Mouse (Mus musculus): ENCODE measurements around the gene En2. TPM values are rescaled to one million over a fixed set of nuclear protein-coding genes. Genes with fewer than 3 reads are reported as not detected.

En2 gene
- 0.07 and 0.13 TPM in 2 replicates for polyA plus RNA-seq (2015; fragmentation: Nextera tagmentation; extraction: Ambion mirVana)

- peaks cover 29% of the 10 kb centered on the region for H3K4me1 ChIP-seq (ENCODE audit: insufficient read depth, low read length)
- H3K4me2 ChIP-seq (replicated peaks; ENCODE audit: low read depth, low read length): peak within 1 kb of the TSS; percentile 93
- no peak within 1 kb of the TSS for H3K27ac ChIP-seq (ENCODE audit: low read length)
- peak within 1 kb of the TSS; percentile 35; the same call in 1 of the 2 replicates for H3K9ac ChIP-seq (replicated peaks; ENCODE audit: low read length)
- ATAC-seq (ENCODE audit: low FRiP score, low TSS enrichment): peak; percentile 61
- no peaks in the 10 kb centered on the region for H3K36me3 ChIP-seq (ENCODE audit: insufficient read depth, low read length)
- no peaks in the 10 kb centered on the region for H3K9me3 ChIP-seq (ENCODE audit: low read length)
- H3K4me3 ChIP-seq (ENCODE audit: low read length): peak within 1 kb of the TSS; percentile 52
- WGBS: under 1% methylated on average over 71 of the region's 113 CpGs
- peaks cover 96% of the 10 kb centered on the region for H3K27me3 ChIP-seq (ENCODE audit: insufficient read depth, low read length)
Measured at GRCm38 (mm10) chr5:28165358-28166255, at the start of gene En2. En2 (plus strand) TSS chr5:28165694.

GRCm38 (mm10) chr5:28117251-28117880, 48.1 kb upstream of the En2 start:
- H3K9me3 ChIP-seq (ENCODE audit: low read length): no peaks in the 10 kb centered on the region
- H3K4me1 ChIP-seq (ENCODE audit: insufficient read depth, low read length): no peaks in the 10 kb centered on the region
- no peak overlapping the region for H3K9ac ChIP-seq (replicated peaks; ENCODE audit: low read length)
- 7% methylated on average over 13 of the region's 13 CpGs for WGBS
- no peak overlapping the region for H3K4me2 ChIP-seq (replicated peaks; ENCODE audit: low read depth, low read length)
- H3K4me3 ChIP-seq (ENCODE audit: low read length): no peak overlapping the region
- H3K27ac ChIP-seq (ENCODE audit: low read length): no peak overlapping the region
- H3K36me3 ChIP-seq (ENCODE audit: insufficient read depth, low read length): no peaks in the 10 kb centered on the region
- H3K27me3 ChIP-seq (ENCODE audit: insufficient read depth, low read length): peaks cover 59% of the 10 kb centered on the region
- ATAC-seq (ENCODE audit: low FRiP score, low TSS enrichment): no peak

- Histone ChIP-seq H3K9ac (replicated peaks; ENCODE audit: low read length) (no peak overlapping the region), H3K27ac (ENCODE audit: low read length) (no peak overlapping the region), H3K36me3 (ENCODE audit: insufficient read depth, low read length) (no peaks in the 10 kb centered on the region), H3K4me3 (ENCODE audit: low read length) (peak overlapping the region; percentile 37), H3K27me3 (ENCODE audit: insufficient read depth, low read length) (peaks cover 62% of the 10 kb centered on the region), H3K4me2 (replicated peaks; ENCODE audit: low read depth, low read length) (peak overlapping the region; percentile 53), H3K4me1 (ENCODE audit: insufficient read depth, low read length) (peaks cover 1% of the 10 kb centered on the region; the same call in 1 of the 2 replicates), H3K9me3 (ENCODE audit: low read length) (no peaks in the 10 kb centered on the region)
- WGBS: 1% methylated on average over 30 of the region's 30 CpGs
- ATAC-seq (ENCODE audit: low FRiP score, low TSS enrichment): 0 out of 2 replicates have a peak, but pooled peaks have one; percentile 29
Measured at GRCm38 (mm10) chr5:28117882-28118530, 47.5 kb upstream of the En2 start.

GRCm38 (mm10) chr5:28118531-28118925, 47.0 kb upstream of the En2 start:
- no peak overlapping the region for H3K27ac ChIP-seq (ENCODE audit: low read length)
- no peaks in the 10 kb centered on the region for H3K36me3 ChIP-seq (ENCODE audit: insufficient read depth, low read length)
- H3K9me3 ChIP-seq (ENCODE audit: low read length): no peaks in the 10 kb centered on the region
- WGBS: under 1% methylated on average over 19 of the region's 19 CpGs
- H3K9ac ChIP-seq (replicated peaks; ENCODE audit: low read length): no peak overlapping the region
- peaks cover 5% of the 10 kb centered on the region; the same call in 1 of the 2 replicates for H3K4me1 ChIP-seq (ENCODE audit: insufficient read depth, low read length)
- H3K4me3 ChIP-seq (ENCODE audit: low read length): peak overlapping the region; percentile 37
- peaks cover 68% of the 10 kb centered on the region for H3K27me3 ChIP-seq (ENCODE audit: insufficient read depth, low read length)
- peak overlapping the region; percentile 53 for H3K4me2 ChIP-seq (replicated peaks; ENCODE audit: low read depth, low read length)
- no peak for ATAC-seq (ENCODE audit: low FRiP score, low TSS enrichment)

DNA sequence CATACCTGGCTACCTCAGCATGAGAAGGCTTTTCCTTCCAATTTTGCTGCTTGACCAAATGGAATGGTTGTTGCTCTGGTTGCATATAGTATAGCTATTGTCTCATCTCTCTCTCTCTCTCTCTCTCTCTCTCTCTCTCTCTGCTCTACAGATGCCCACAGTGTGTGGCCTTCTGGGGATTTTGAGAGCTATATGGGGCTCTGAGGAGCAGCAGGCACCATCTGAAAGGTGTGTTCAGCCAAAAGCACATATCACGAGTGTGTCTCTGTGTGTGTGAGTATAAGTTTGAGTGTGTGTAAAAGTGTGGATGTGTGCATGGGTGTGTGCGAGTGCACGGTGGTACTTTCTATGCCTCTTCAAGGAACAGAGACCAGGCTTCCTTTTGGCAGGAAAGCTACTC, 45.9 kb upstream of the En2 start:
- no peaks in the 10 kb centered on the region for H3K36me3 ChIP-seq (ENCODE audit: insufficient read depth, low read length)
- peaks cover 5% of the 10 kb centered on the region; the same call in 1 of the 2 replicates for H3K4me1 ChIP-seq (ENCODE audit: insufficient read depth, low read length)
- H3K4me2 ChIP-seq (replicated peaks; ENCODE audit: low read depth, low read length): no peak overlapping the region
- no peak overlapping the region for H3K4me3 ChIP-seq (ENCODE audit: low read length)
- peaks cover 78% of the 10 kb centered on the region for H3K27me3 ChIP-seq (ENCODE audit: insufficient read depth, low read length)
- WGBS: 37% methylated on average over 3 of the region's 3 CpGs
- H3K9me3 ChIP-seq (ENCODE audit: low read length): no peaks in the 10 kb centered on the region
- H3K9ac ChIP-seq (replicated peaks; ENCODE audit: low read length): no peak overlapping the region
- H3K27ac ChIP-seq (ENCODE audit: low read length): no peak overlapping the region
- ATAC-seq (ENCODE audit: low FRiP score, low TSS enrichment): no peak

DNA sequence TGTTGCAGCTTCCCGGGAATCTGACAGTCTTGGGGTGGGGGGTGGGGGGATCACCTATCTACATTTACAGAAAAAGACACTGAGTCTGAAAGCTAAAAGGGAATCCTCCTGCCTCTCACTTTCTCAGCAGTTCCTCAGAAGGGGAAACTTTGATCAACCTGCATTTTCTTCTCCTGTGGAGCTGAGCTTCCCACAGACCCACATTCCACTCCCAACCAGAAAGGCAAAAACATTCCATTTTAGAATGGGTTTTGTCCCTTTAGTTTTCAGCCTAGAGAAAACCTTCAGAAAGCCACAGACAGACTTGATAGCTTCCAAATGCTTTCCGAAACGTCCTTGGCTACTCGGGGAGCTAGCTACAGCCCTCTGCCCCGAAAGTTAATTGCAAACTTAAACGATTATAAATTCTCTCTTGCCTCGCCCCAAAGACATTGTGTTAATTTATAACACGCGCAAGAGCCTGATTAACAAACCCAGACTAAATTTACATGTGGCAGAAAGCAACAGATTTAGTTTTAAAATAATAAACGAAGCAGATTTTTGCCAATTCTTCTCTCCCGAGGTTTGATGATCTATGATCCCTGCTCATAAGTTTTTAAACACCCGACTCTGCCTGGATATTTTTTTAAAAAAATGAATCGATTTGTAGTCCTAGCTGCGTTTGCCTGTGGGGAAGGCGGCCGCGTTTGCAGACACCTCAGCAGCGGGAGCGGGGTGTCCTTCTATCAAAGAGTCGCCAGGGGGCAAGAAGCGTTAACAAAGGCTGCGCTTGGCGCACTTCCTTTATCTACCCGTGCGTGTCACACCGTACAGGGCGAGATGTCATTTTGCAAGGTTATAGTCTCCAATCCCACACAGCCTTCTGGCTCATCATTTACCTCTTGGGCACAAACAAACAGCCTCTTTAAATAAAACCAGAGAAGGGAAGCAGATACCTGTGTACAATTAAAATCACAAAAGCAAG, 42.7 kb upstream of the En2 start:
- H3K4me2 ChIP-seq (replicated peaks; ENCODE audit: low read depth, low read length): peak overlapping the region; percentile 27; the same call in 1 of the 2 replicates
- H3K4me1 ChIP-seq (ENCODE audit: insufficient read depth, low read length): peaks cover 5% of the 10 kb centered on the region; the same call in 1 of the 2 replicates
- H3K9me3 ChIP-seq (ENCODE audit: low read length): no peaks in the 10 kb centered on the region
- H3K9ac ChIP-seq (replicated peaks; ENCODE audit: low read length): no peak overlapping the region
- WGBS: 1% methylated on average over 27 of the region's 27 CpGs
- peaks cover 92% of the 10 kb centered on the region for H3K27me3 ChIP-seq (ENCODE audit: insufficient read depth, low read length)
- H3K4me3 ChIP-seq (ENCODE audit: low read length): peak overlapping the region; percentile 21; the same call in 1 of the 2 replicates
- peak; percentile 83 for ATAC-seq (ENCODE audit: low FRiP score, low TSS enrichment)
- H3K36me3 ChIP-seq (ENCODE audit: insufficient read depth, low read length): no peaks in the 10 kb centered on the region
- no peak overlapping the region for H3K27ac ChIP-seq (ENCODE audit: low read length)

- 1% methylated on average over 11 of the region's 11 CpGs for WGBS
Measured at GRCm38 (mm10) chr5:28123455-28123825, 42.1 kb upstream of the En2 start.

GRCm38 (mm10) chr5:28124321-28125230, 40.9 kb upstream of the En2 start:
- peaks cover 5% of the 10 kb centered on the region; the same call in 1 of the 2 replicates for H3K4me1 ChIP-seq (ENCODE audit: insufficient read depth, low read length)
- H3K9me3 ChIP-seq (ENCODE audit: low read length): no peaks in the 10 kb centered on the region
- H3K36me3 ChIP-seq (ENCODE audit: insufficient read depth, low read length): no peaks in the 10 kb centered on the region
- H3K4me2 ChIP-seq (replicated peaks; ENCODE audit: low read depth, low read length): no peak overlapping the region
- WGBS: 4% methylated on average over 28 of the region's 28 CpGs
- peaks cover 90% of the 10 kb centered on the region for H3K27me3 ChIP-seq (ENCODE audit: insufficient read depth, low read length)
- H3K9ac ChIP-seq (replicated peaks; ENCODE audit: low read length): no peak overlapping the region
- H3K4me3 ChIP-seq (ENCODE audit: low read length): no peak overlapping the region
- H3K27ac ChIP-seq (ENCODE audit: low read length): no peak overlapping the region
- peak; percentile 52 for ATAC-seq (ENCODE audit: low FRiP score, low TSS enrichment)

More at GRCm38 (mm10) chr5:28123455-28123825, 42.1 kb upstream of the En2 start:
- H3K36me3 ChIP-seq (ENCODE audit: insufficient read depth, low read length): no peaks in the 10 kb centered on the region
- ATAC-seq (ENCODE audit: low FRiP score, low TSS enrichment): no peak
- H3K4me1 ChIP-seq (ENCODE audit: insufficient read depth, low read length): peaks cover 5% of the 10 kb centered on the region; the same call in 1 of the 2 replicates
- no peaks in the 10 kb centered on the region for H3K9me3 ChIP-seq (ENCODE audit: low read length)
- H3K27ac ChIP-seq (ENCODE audit: low read length): no peak overlapping the region
- no peak overlapping the region for H3K9ac ChIP-seq (replicated peaks; ENCODE audit: low read length)
- H3K4me2 ChIP-seq (replicated peaks; ENCODE audit: low read depth, low read length): peak overlapping the region; percentile 27; the same call in 1 of the 2 replicates
- H3K4me3 ChIP-seq (ENCODE audit: low read length): peak overlapping the region; percentile 21; the same call in 1 of the 2 replicates
- peaks cover 92% of the 10 kb centered on the region for H3K27me3 ChIP-seq (ENCODE audit: insufficient read depth, low read length)

Measured in kidney, embryonic 16.5 days (tissue).